Mouse (Mus musculus) MEL (cell line): ENCODE results near the gene Stk35.

Experiments used
- CHD2 ChIP-seq: IDR thresholded peaks from 2 replicates; pipeline ENCODE4 v1.6.1; 2011; ENCODE audit warnings: low read length, improper control_type of control experiment
- CTCF ChIP-seq, 3 experiments: IDR thresholded peaks in 2 of 3; conservative IDR thresholded peaks in 1 of 3; 2 replicates each; pipeline ENCODE4 v1.5.1; 2011 to 2012; ENCODE audit warnings: low read length in 3 of 3, low read depth in 2 of 3, mild to moderate bottlenecking in 2 of 3, improper control_type of control experiment in 1 of 3, inconsistent platforms in 1 of 3, mixed read lengths in 1 of 3, moderate library complexity in 1 of 3; ENCODE audit not compliant: control insufficient read depth in 1 of 3, insufficient read depth in 1 of 3, poor library complexity in 1 of 3, severe bottlenecking in 1 of 3
- EP300 ChIP-seq, 2 experiments: IDR thresholded peaks; 2 replicates each; pipeline ENCODE4 v1.6.1; 2011; ENCODE audit warnings: improper control_type of control experiment in 2 of 2, low read length in 2 of 2, low read depth in 1 of 2, mild to moderate bottlenecking in 1 of 2
- GABPA ChIP-seq: IDR thresholded peaks from 2 replicates; pipeline ENCODE4 v1.6.1; 2012; ENCODE audit warnings: low read depth, mild to moderate bottlenecking, inconsistent platforms, low read length, improper control_type of control experiment, moderate library complexity
- KAT2A ChIP-seq: conservative IDR thresholded peaks from 2 replicates; pipeline ENCODE4 v1.6.1; 2012; ENCODE audit warnings: low read depth, low read length, improper control_type of control experiment, inconsistent platforms
- MAX ChIP-seq: IDR thresholded peaks from 2 replicates; pipeline ENCODE4 v1.6.1; 2011; ENCODE audit warnings: low read length, improper control_type of control experiment
- MYC ChIP-seq: IDR thresholded peaks from 2 replicates; pipeline ENCODE4 v1.6.1; 2011; ENCODE audit warnings: low read depth, mild to moderate bottlenecking, low read length, improper control_type of control experiment, moderate library complexity
- POLR2A ChIP-seq, 2 experiments: IDR thresholded peaks; 2 replicates each; pipeline ENCODE4 v1.6.1; 2011 to 2012; ENCODE audit warnings: low read length in 2 of 2, mild to moderate bottlenecking in 2 of 2, control low read depth in 1 of 2, improper control_type of control experiment in 1 of 2, low read depth in 1 of 2, moderate library complexity in 1 of 2; ENCODE audit not compliant: control insufficient read depth in 1 of 2, insufficient read depth in 1 of 2, poor library complexity in 1 of 2
- SMC3 ChIP-seq: IDR thresholded peaks from 2 replicates; pipeline ENCODE4 v1.6.1; 2011; ENCODE audit warnings: low read depth, low read length, improper control_type of control experiment
- TAL1 ChIP-seq: IDR thresholded peaks from 2 replicates; pipeline ENCODE4 v1.6.1; 2012; ENCODE audit warnings: mild to moderate bottlenecking, inconsistent platforms, low read length, moderate library complexity, mixed read lengths
- TCF12 ChIP-seq: IDR thresholded peaks from 2 replicates; pipeline ENCODE4 v1.6.1; 2014; ENCODE audit warnings: low read depth, mild to moderate bottlenecking, inconsistent platforms, low read length, improper control_type of control experiment, moderate library complexity

DNA sequence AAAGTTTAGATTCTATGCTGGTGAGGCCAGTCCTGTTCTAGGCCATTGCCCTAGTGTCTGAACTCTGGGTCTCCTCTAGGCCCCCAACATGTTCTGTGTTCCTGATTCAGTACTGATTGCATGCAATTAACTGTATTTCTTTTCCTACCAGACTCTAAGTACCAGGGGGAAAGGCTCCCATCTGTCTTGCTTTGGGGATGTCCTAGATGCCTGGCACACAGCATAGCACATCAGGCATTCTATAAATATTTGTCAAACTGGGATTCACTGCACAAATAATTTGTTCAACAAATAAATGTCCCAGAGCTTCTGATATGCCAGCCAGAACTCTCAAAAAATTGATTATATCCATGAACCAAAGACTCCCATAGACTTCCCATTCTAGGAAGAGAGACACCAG is 76.6 kb downstream of the Stk35 start:
- TF ChIP-seq POLR2A (IDR thresholded peaks at IDR 0.05; ENCODE audit: control insufficient read depth in 1 of 2, insufficient read depth in 1 of 2, low read depth in 1 of 2, low read length in 2 of 2, poor library complexity in 1 of 2) (no peak), CTCF (IDR thresholded peaks at IDR 0.05 in 2 of 3, conservative IDR thresholded peaks at IDR 0.05 in 1 of 3; ENCODE audit: control insufficient read depth in 1 of 3, insufficient read depth in 1 of 3, low read depth in 2 of 3, low read length in 3 of 3, poor library complexity in 1 of 3, severe bottlenecking in 1 of 3) (no peak), SMC3 (no peak), EP300 (IDR thresholded peaks at IDR 0.05; ENCODE audit: low read depth in 1 of 2, low read length in 2 of 2) (no peak), TAL1 (no peak), GABPA (no peak), TCF12 (no peak), MAX (no peak), CHD2 (no peak), MYC (no peak), KAT2A (no peak)
